Mouse (Mus musculus) olfactory bulb, adult 2 months (tissue): ENCODE results near the gene Rps6ka5.

Source experiments
- CTCF ChIP-seq: fragments of 200-500 bp; IDR thresholded peaks from 2 replicates; pipeline ENCODE4 v1.5.1; 2012; ENCODE audit warnings: low read depth, mild to moderate bottlenecking, low read length, moderate library complexity; ENCODE audit not compliant: insufficient read depth
- POLR2A ChIP-seq: fragments of 200-500 bp; IDR thresholded peaks from 2 replicates; pipeline ENCODE4 v1.6.1; 2012; ENCODE audit warnings: mild to moderate bottlenecking, low read depth, low read length, moderate library complexity; ENCODE audit not compliant: insufficient read depth

- TF ChIP-seq POLR2A, result no peak
- TF ChIP-seq CTCF, result no peak
Measured at GRCm38 (mm10) chr12:100724182-100724581, 2.6 kb downstream of the Rps6ka5 start.
